Mouse (Mus musculus) C2C12 (cell line): Measurements from ENCODE around the gene Lingo2. TPM values are rescaled to one million over a fixed set of nuclear protein-coding genes. Genes with fewer than 3 reads are reported as not detected.

Experiments used
- H3K27me3 ChIP-seq: one replicate; pipeline ENCODE4 v1.6.1; 2011; ENCODE audit not compliant: control insufficient read depth, insufficient read depth, insufficient read length
- H3K36me3 ChIP-seq: one replicate; pipeline ENCODE4 v1.6.1; 2011; ENCODE audit not compliant: control insufficient read depth, insufficient read depth
- H3K4me3 ChIP-seq: one replicate; pipeline ENCODE4 v1.5.1; 2011; ENCODE audit warnings: mild to moderate bottlenecking, control low read depth; ENCODE audit not compliant: poor library complexity, insufficient read depth, severe bottlenecking
- H3K79me2 ChIP-seq: one replicate; pipeline ENCODE4 v1.6.1; 2011; ENCODE audit not compliant: control insufficient read depth, insufficient read depth
- H3K79me3 ChIP-seq: one replicate; pipeline ENCODE4 v1.6.1; 2011; ENCODE audit warnings: low read depth, control low read depth
- H3ac ChIP-seq: one replicate; pipeline ENCODE3; 2011; ENCODE audit warnings: low read depth; ENCODE audit not compliant: control insufficient read depth, insufficient read length
- CEBPB ChIP-seq: IDR thresholded peaks from one replicate; pipeline ENCODE4 v1.6.1; 2011; ENCODE audit warnings: low read depth, mild to moderate bottlenecking, control low read depth, moderate library complexity
- CTCF ChIP-seq: IDR thresholded peaks from one replicate; pipeline ENCODE4 v1.5.1; 2011; ENCODE audit not compliant: control insufficient read depth, insufficient read depth, insufficient read length
- FOSL1 ChIP-seq: IDR thresholded peaks from one replicate; pipeline ENCODE4 v1.8.0; 2011; ENCODE audit warnings: mild to moderate bottlenecking, low read length; ENCODE audit not compliant: poor library complexity, insufficient read depth, severe bottlenecking
- MAX ChIP-seq: IDR thresholded peaks from one replicate; pipeline ENCODE4 v1.6.1; 2011; ENCODE audit warnings: mild to moderate bottlenecking, control low read depth
- MYOD1 ChIP-seq: IDR thresholded peaks from one replicate; pipeline ENCODE4 v1.6.1; 2011; ENCODE audit warnings: low read depth; ENCODE audit not compliant: control insufficient read depth, insufficient read length
- MYOG ChIP-seq: IDR thresholded peaks from one replicate; pipeline ENCODE4 v1.6.1; 2011; ENCODE audit not compliant: control insufficient read depth, insufficient read length; ENCODE audit errors: extremely low read depth
- USF1 ChIP-seq: IDR thresholded peaks from one replicate; pipeline ENCODE4 v1.6.1; 2011; ENCODE audit warnings: low read depth, mild to moderate bottlenecking, control low read depth, moderate library complexity
- polyA plus RNA-seq: library from polyadenylated mRNA; unstranded; fragments of >200 nt; fragmentation: generic; extraction: Trizol; gene quantifications from one replicate; pipeline ENCODE4 v1.2.1, GENCODE M21; 2012; ENCODE audit warnings: missing spikeins

Lingo2 gene
- polyA plus RNA-seq, 1 experiment, result 0.05 TPM

GRCm38 (mm10) chr4:36647753-36648152 lies 303.8 kb downstream of the Lingo2 start:
- Histone ChIP-seq H3K79me2 (no peaks in the 10 kb centered on the region), H3K27me3 (no peaks in the 10 kb centered on the region), H3K4me3 (no peak overlapping the region), H3K79me3 (no peaks in the 10 kb centered on the region), H3ac (no peak overlapping the region), H3K36me3 (no peaks in the 10 kb centered on the region)
- TF ChIP-seq FOSL1 (no peak), MYOD1 (no peak), USF1 (no peak), MAX (no peak), CEBPB (no peak), MYOG (no peak)

DNA sequence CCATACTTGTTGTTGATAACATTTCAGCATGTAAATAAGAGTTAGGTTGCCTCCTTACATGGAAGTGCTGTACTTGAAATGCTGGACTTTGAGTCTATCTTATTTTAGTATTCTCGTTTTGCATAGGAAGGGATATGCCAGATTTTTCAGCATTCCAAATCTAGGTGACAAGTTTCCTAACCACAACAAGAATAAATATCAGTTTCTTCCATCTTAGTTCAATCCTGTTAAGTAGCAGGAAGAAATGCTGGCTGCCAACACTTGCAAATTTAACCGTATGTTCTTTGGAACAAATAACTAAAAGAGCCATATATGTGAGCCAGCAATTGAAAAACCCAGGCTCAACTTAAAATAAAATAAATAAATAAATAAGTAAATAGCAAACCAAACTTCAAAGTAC lies 315.9 kb downstream of the Lingo2 start:
- no peaks in the 10 kb centered on the region for H3K27me3 ChIP-seq
- TF ChIP-seq CEBPB (no peak), USF1 (no peak), MYOD1 (no peak), MAX (no peak), FOSL1 (no peak), MYOG (no peak), CTCF (no peak)
- no peak overlapping the region for H3K4me3 ChIP-seq
- H3K36me3 ChIP-seq, result no peaks in the 10 kb centered on the region
- no peak overlapping the region for H3ac ChIP-seq
- H3K79me3 ChIP-seq, result no peaks in the 10 kb centered on the region
- H3K79me2 ChIP-seq, result no peaks in the 10 kb centered on the region

DNA sequence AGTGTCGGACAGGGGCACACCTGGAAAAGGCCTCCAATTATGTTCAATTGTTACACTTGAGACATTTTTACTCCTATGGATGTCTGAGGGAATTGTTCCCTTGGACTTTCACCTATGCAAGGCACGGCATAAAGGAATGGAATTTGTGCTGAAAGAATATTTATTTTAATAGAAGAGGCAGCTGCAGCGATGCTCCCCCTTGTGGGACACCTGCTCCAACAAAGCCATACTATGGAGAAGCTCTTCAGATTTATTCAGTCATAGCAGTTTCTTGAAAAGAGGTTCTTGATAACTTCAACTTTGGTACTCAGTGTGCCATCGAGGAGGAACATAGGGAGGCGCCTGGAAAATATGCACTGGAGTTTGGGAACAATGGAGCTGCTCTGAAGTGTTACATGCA lies 374.7 kb downstream of the Lingo2 start:
- H3K36me3 ChIP-seq, result no peaks in the 10 kb centered on the region
- H3ac ChIP-seq, result no peak overlapping the region
- H3K79me3 ChIP-seq, result no peaks in the 10 kb centered on the region
- H3K4me3 ChIP-seq, result no peak overlapping the region
- H3K27me3 ChIP-seq, result no peaks in the 10 kb centered on the region
- TF ChIP-seq MYOG (no peak), CTCF (no peak), USF1 (no peak), FOSL1 (no peak), MYOD1 (no peak), MAX (no peak), CEBPB (no peak)
- no peaks in the 10 kb centered on the region for H3K79me2 ChIP-seq

DNA sequence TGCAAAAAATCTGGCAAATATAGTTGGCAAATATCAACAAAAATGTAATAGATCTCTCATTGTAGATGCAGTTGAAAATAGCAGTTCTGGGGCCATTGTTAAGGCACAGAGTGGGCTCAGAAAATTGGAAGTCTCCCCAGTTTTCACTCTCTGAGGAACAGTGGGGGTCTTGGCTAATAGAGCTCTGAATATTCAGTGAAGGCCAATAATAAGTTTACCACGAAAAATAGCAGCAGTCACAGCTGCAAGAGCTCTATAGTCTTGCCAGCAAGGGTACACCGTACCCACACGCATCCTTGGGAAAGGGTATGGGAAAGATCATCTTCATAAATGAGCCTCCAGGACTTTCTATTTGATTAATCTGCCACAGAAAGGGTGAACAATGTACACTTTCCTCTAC lies 375.3 kb downstream of the Lingo2 start:
- H3K4me3 ChIP-seq, result no peak overlapping the region
- no peaks in the 10 kb centered on the region for H3K27me3 ChIP-seq
- H3ac ChIP-seq, result no peak overlapping the region
- H3K79me3 ChIP-seq, result no peaks in the 10 kb centered on the region
- H3K36me3 ChIP-seq, result no peaks in the 10 kb centered on the region
- TF ChIP-seq CTCF (no peak), FOSL1 (no peak)
- H3K79me2 ChIP-seq, result no peaks in the 10 kb centered on the region

DNA sequence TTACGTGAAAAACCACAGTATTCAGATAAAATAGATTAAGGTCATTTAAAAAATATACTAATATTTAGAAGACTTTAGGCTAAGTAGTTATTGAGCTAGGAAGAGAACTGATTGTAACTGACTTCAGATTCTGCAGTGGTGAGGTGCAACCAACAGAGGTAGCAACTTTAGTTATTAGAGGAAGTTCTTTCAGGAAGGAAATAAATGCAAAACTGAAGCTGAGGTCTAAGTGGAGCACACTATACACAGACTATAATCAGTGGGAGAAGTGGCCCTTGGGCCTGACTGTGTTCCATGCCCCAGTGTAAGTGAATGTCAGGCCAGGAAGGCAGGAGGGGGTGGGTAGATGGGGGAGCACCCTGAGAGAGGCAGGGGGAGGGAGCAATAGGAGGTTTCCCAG lies 385.0 kb downstream of the Lingo2 start:
- Histone ChIP-seq H3K4me3 (no peak overlapping the region), H3K79me2 (no peaks in the 10 kb centered on the region), H3K27me3 (no peaks in the 10 kb centered on the region), H3ac (no peak overlapping the region), H3K79me3 (no peaks in the 10 kb centered on the region), H3K36me3 (no peaks in the 10 kb centered on the region)
- TF ChIP-seq CTCF, result no peak
- TF ChIP-seq MYOG, result no peak

DNA sequence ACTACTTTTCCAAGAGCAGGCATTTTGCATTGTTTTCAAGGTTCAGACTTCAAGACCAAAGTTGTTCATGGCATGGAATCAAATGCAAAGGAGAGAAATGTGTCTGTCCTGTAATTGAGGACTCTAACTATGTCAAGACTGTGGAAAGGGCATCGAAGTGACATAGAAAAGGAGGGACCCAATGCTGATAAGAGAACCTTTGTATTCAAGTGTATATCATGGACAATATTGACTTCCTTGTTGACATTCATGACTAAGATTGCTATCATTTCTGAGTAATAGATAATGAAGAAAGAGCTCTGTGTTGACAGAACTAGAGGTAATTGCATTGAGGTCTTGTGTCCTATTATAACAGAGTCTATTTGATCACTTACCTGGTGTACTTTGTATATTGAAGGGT lies 390.6 kb downstream of the Lingo2 start:
- H3ac ChIP-seq, result no peak overlapping the region
- no peaks in the 10 kb centered on the region for H3K36me3 ChIP-seq
- H3K27me3 ChIP-seq, result no peaks in the 10 kb centered on the region
- no peak overlapping the region for H3K4me3 ChIP-seq
- no peak for TF ChIP-seq FOSL1
- no peak for TF ChIP-seq MAX
- TF ChIP-seq MYOG, result no peak
- TF ChIP-seq CEBPB, result no peak
- no peak for TF ChIP-seq CTCF
- H3K79me2 ChIP-seq, result no peaks in the 10 kb centered on the region
- H3K79me3 ChIP-seq, result no peaks in the 10 kb centered on the region
